Mouse (Mus musculus) spleen, adult 2 months (tissue): ENCODE data around the gene Ehd2. TPM values are rescaled to one million over a fixed set of nuclear protein-coding genes. Genes with fewer than 3 reads are reported as not detected.

Source experiments
- DNase-seq, 2 experiments: peaks; one replicate each; pipeline versions ENCODE4 v3.0.0 to v3.0.0-alpha.2; 2012 to 2021; ENCODE audit warnings: low spot score in 2 of 2, low read depth in 1 of 2
- H3K27ac ChIP-seq: fragments of 200-500 bp; 2 replicates; pipeline ENCODE4 v1.5.1; 2012; ENCODE audit warnings: low read length, inconsistent platforms; ENCODE audit not compliant: insufficient read depth
- H3K27me3 ChIP-seq: fragments of 200-500 bp; 2 replicates; pipeline ENCODE4 v1.6.1; 2012; ENCODE audit warnings: mild to moderate bottlenecking, moderate library complexity, low read length, inconsistent platforms; ENCODE audit not compliant: control insufficient read depth, insufficient read depth
- H3K36me3 ChIP-seq: fragments of 200-500 bp; 2 replicates; pipeline ENCODE4 v1.6.1; 2012; ENCODE audit warnings: mild to moderate bottlenecking, low read length, inconsistent platforms; ENCODE audit not compliant: control insufficient read depth, insufficient read depth
- H3K4me1 ChIP-seq: fragments of 200-500 bp; 2 replicates; pipeline ENCODE4 v1.6.1; 2011; ENCODE audit warnings: inconsistent platforms; ENCODE audit not compliant: control insufficient read depth, insufficient read depth, insufficient read length
- H3K4me3 ChIP-seq: fragments of 200-500 bp; 2 replicates; pipeline ENCODE4 v1.5.1; 2011; ENCODE audit warnings: mild to moderate bottlenecking, inconsistent platforms; ENCODE audit not compliant: insufficient read depth, insufficient read length; ENCODE audit errors: extremely low read depth
- CTCF ChIP-seq: fragments of 200-500 bp; IDR thresholded peaks from 2 replicates; pipeline ENCODE4 v1.5.1; 2011; ENCODE audit warnings: mild to moderate bottlenecking, inconsistent platforms; ENCODE audit not compliant: insufficient read depth, insufficient read length, insufficient replicate concordance; ENCODE audit errors: extremely low read depth
- POLR2A ChIP-seq: fragments of 200-500 bp; IDR thresholded peaks from 2 replicates; pipeline ENCODE4 v1.6.1; 2011; ENCODE audit warnings: low read depth, low read length, inconsistent platforms
- WGBS: fragments of 180-500 bp; shearing (Covaris S2); methylation state at CpG from one replicate; pipeline ENCODE4 v1.1.7; 2018; 5-methylcytosine and 5-hydroxymethylcytosine counted together
- polyA plus RNA-seq: library from polyadenylated mRNA; depleted of rRNA; stranded (reverse); fragments of >200 nt; gene quantifications from 2 replicates; pipeline ENCODE4 v1.2.3, GENCODE M21; 2012

The Ehd2 gene
- polyA plus RNA-seq, 1 experiment, result 17.2 TPM

- no peak for DNase-seq
- TF ChIP-seq POLR2A, result no peak
- TF ChIP-seq CTCF, result no peak
- peak overlapping the region; percentile 64 for H3K27ac ChIP-seq
- WGBS, result 46% methylated on average over 12 of the region's 12 CpGs
- H3K36me3 ChIP-seq, result no peaks in the 10 kb centered on the region
- no peak overlapping the region for H3K4me3 ChIP-seq
- H3K4me1 ChIP-seq, result peaks cover 9% of the 10 kb centered on the region
- H3K27me3 ChIP-seq, result no peaks in the 10 kb centered on the region
Measured at GRCm38 (mm10) chr7:15962311-15963288, 4.8 kb downstream of the Ehd2 start.

- no peaks in the 10 kb centered on the region for H3K27me3 ChIP-seq
- peaks cover 9% of the 10 kb centered on the region; the same call in 1 of the 2 replicates for H3K4me1 ChIP-seq
- no peak overlapping the region for H3K4me3 ChIP-seq
- H3K36me3 ChIP-seq, result peaks cover 3% of the 10 kb centered on the region
- no peak overlapping the region for H3K27ac ChIP-seq
- WGBS, result 70% methylated on average over 7 of the region's 7 CpGs
- DNase-seq, result no peak
- TF ChIP-seq POLR2A, result no peak
- TF ChIP-seq CTCF, result no peak
Measured at GRCm38 (mm10) chr7:15961798-15962197, 5.6 kb downstream of the Ehd2 start.

- WGBS, result 43% methylated on average over 4 of the region's 4 CpGs
- no peak overlapping the region for H3K4me3 ChIP-seq
- no peak for DNase-seq
- no peak overlapping the region for H3K27ac ChIP-seq
- peaks cover 9% of the 10 kb centered on the region; the same call in 1 of the 2 replicates for H3K4me1 ChIP-seq
- peaks cover 3% of the 10 kb centered on the region for H3K36me3 ChIP-seq
- H3K27me3 ChIP-seq, result no peaks in the 10 kb centered on the region
- TF ChIP-seq POLR2A (no peak), CTCF (no peak)
Measured at GRCm38 (mm10) chr7:15961239-15961638, 6.1 kb downstream of the Ehd2 start.

- WGBS, result 73% methylated on average over 4 of the region's 4 CpGs
- Histone ChIP-seq H3K36me3 (peaks cover 3% of the 10 kb centered on the region), H3K27ac (no peak overlapping the region), H3K4me1 (peaks cover 9% of the 10 kb centered on the region; the same call in 1 of the 2 replicates), H3K27me3 (no peaks in the 10 kb centered on the region), H3K4me3 (no peak overlapping the region)
- TF ChIP-seq POLR2A, result no peak
- TF ChIP-seq CTCF, result no peak
- DNase-seq, result no peak
Measured at GRCm38 (mm10) chr7:15960691-15961090, 6.7 kb downstream of the Ehd2 start.

- TF ChIP-seq CTCF (no peak), POLR2A (no peak)
- Histone ChIP-seq H3K36me3 (peaks cover 3% of the 10 kb centered on the region), H3K27ac (no peak overlapping the region), H3K4me3 (no peak overlapping the region), H3K27me3 (no peaks in the 10 kb centered on the region), H3K4me1 (no peaks in the 10 kb centered on the region)
- 89% methylated on average over 5 of the region's 5 CpGs for WGBS
- DNase-seq, result no peak
Measured at GRCm38 (mm10) chr7:15956143-15956542, 11.2 kb downstream of the Ehd2 start.

- Histone ChIP-seq H3K27ac (no peak overlapping the region), H3K36me3 (peaks cover 3% of the 10 kb centered on the region), H3K4me3 (no peak overlapping the region), H3K4me1 (no peaks in the 10 kb centered on the region), H3K27me3 (no peaks in the 10 kb centered on the region)
- WGBS, result 25% methylated on average over 7 of the region's 7 CpGs
- no peak for DNase-seq
- TF ChIP-seq CTCF (no peak), POLR2A (no peak)
Measured at GRCm38 (mm10) chr7:15955509-15955908, 11.9 kb downstream of the Ehd2 start.

- Histone ChIP-seq H3K36me3 (peaks cover 3% of the 10 kb centered on the region), H3K27me3 (no peaks in the 10 kb centered on the region), H3K4me3 (no peak overlapping the region), H3K4me1 (no peaks in the 10 kb centered on the region; the same call in 1 of the 2 replicates), H3K27ac (no peak overlapping the region)
- TF ChIP-seq CTCF (no peak), POLR2A (no peak)
- no peak for DNase-seq
- 24% methylated on average over 21 of the region's 21 CpGs for WGBS
Measured at GRCm38 (mm10) chr7:15954978-15955443, 12.4 kb downstream of the Ehd2 start.
